Mouse (Mus musculus): ENCODE measurements around the gene Palm.

The Palm gene

DNA sequence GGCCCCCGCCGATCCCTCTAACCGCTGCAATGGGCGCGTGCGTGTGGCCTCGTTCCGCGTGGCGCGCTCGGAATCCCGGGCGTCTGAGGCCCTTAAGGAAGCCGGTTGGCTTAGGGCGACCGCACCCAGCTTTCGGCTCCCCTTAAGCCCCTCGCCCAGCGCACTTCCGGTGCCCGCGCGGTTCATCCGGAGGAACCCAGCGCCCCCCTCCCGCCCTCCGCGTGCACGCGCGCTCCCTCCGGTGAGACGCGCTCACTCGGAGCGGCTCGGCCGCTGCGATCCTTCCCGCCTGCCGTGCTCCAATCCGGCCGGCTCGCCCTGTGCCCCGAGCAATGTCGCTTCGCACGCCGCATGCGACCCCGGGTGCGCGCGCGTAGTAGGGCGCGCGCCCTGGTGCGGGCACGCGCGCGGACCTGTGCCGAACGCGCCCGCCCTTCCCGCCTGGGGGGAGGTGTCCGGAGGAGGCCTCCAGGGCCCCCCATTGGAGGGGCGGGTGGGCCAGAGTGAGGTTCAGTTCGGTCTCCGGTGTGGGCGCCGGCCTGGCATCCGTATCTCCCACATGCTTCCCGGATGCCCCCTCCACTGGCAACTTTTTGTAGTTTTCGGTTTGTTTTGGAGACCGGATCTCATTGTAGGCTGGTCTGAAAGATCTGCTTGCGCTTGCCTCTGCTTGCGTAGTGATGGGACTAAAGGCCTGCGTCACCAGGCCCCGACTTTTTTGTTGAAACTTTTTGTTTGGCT, 61.6 kb downstream of the Palm start:
- peak; percentile 61 for DNase-seq (ENCODE audit: low read depth, low spot score)

DNA sequence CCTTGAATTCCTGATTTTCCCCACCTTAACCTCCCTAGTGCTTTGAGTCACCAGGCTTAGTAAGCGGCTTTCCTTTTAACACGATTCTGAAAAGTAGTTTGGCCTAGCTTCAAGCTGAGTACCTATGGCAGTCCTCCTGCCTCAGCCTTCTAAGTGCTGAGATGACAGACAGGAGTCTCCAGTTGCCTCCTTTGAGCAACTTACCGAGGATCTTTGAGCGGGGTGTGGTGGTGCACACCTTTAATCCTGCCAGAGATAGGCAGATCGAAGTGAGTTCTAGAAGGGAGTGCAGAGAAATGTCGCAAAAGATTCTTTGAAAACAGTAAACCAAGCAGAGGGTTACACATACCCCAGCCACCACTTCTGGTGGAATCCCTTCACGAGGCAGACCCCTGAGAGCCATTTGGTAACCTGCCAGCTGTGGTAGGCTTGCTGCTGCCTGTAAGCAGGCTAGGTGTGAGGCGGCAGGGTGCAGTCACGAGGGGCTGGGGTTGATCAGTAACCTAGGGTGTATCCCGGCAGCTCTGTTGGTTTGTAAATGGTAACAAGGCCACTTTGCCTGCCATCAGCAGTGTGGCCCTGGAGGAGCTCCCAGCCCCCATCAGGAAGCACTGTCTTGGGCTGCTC, 62.3 kb downstream of the Palm start:
- DNase-seq (ENCODE audit: low read depth, low spot score) = no peak

GRCm38 (mm10) chr10:79856280-79856679, 62.9 kb downstream of the Palm start:
- DNase-seq (ENCODE audit: low read depth, low spot score) = no peak

DNA sequence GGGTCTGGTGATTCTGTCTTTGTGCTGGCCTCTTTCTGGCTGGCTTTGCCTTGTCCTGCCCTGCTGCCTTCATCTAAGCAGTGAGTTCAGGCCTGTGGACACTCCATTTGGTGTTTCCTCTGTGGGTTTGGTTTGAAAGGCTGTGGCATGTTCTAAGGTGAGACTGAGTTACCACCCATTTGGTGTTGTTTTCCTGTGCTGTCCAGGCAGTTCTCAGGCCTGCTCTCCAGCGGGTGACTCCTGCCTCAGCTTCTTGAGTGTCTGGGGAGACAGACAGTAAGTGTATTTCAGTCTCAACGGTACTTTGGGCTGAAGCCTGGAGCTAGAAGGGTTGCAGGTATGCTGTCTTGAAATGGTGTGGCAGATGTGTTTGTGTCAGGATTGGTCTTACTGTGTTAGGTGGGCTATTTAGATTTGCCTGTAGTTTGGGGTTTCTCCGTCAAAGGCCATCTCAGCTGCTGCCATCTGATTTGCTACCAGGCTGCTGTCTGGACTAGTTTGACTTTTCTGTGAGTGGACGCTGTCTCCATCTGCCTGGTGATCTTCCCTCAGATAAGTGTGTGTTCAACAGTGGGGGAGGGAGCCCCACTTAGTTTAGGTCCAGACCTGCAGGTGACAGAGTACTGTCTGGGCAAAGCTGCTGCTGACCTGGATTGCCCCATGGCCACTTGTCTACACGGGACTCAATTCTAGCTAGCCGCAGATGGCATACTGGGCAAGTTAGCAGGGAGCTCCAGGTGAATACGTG, 63.5 kb downstream of the Palm start:
- DNase-seq (ENCODE audit: low read depth, low spot score) = no peak

DNA sequence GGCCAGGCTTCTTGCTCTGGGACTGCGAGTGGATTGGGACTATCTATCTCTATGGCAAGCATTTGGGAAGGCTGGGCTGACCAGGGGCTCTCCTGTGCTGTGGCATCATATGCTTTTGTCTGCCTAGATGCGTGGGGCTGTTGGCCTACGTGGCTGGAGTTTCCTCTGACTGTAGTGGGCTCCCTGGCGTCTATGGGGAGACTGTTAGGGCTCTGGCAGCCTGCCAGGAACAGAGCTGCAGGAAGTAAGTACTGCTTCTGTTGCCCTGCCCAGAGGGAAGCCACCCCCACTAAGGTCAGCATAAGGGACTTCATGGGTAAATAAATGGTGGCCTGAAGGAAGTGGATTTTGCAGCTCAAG, 64.1 kb downstream of the Palm start:
- no peak for DNase-seq (ENCODE audit: low read depth, low spot score)

DNA sequence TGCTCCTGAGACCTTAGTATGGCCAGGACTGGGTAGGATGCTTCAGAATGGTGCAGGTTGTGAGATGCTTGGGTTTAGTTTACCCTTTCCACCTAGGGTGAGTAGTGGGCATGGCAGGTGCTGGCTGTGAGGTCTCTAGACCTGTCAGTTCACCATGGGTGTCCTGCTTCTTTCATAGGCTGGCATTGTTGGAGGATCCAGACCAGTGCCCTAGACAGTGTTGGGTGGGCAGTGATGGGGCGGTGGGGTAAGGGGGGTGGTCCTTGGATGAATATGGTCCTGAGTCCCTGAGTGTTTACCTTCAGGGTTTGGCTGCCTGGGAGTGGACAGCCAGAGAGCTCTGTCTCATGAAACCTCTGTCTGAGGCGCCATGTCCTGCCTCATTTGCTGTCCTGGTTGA, 64.5 kb downstream of the Palm start:
- no peak for DNase-seq (ENCODE audit: low read depth, low spot score)

- DNase-seq (ENCODE audit: low read depth, low spot score) = no peak
These were observed 65.2 kb downstream of the Palm start for GRCm38 (mm10) chr10:79858416-79859074.

DNA sequence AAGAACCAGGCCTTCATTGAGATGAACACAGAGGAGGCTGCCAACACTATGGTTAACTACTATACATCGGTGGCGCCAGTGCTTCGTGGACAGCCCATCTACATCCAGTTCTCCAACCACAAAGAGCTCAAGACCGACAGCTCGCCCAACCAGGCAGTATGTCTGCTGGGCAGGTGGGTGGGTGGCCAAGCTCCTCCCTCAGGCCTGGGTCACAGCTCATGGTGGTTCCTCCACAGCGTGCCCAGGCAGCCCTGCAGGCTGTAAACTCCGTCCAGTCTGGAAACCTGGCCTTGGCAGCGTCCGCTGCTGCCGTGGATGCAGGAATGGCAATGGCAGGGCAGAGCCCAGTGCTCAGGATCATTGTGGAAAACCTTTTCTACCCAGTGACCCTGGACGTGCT, 65.7 kb downstream of the Palm start:
- DNase-seq (ENCODE audit: low read depth, low spot score) = no peak

DNA sequence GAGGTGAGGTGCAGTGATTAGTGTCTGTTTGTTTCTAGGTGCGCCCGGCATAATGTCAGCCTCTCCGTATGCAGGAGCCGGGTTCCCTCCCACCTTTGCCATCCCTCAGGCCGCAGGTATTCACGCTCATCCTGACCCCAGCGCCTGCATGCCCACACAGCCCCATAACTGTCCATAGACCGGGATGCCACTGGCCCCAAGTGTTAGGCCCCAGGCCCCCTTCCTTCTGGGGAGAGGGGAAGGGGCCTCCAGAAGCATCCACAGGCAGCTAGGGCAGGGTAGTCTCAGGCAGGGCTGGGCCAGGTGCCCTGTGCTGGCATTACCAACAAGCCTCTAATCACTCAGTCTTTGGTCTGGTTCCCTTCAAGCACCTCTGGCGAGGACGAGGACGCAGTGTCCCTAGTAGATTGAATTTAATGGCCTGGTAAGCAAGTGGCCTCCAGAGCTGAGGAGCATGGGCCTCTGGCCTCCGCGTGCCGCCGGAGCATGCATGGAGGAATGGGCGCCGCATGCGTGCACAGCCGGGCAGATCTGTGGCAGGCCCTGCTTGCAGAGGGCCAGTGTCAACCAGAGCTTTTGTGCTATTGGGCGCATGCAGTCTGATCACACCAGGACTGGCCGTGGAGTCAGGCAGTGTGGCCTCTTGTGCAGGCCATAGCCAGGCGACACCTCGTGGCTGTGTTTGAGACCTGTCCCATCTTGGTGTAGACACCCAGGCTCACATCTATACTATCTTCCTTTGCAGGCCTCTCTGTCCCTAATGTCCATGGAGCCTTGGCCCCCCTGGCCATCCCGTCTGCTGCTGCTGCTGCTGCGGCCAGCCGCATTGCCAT, 66.9 kb downstream of the Palm start:
- DNase-seq (ENCODE audit: low read depth, low spot score) = no peak

GRCm38 (mm10) chr10:79861230-79862048, 68.1 kb downstream of the Palm start:
- DNase-seq (ENCODE audit: low read depth, low spot score) = no peak

DNA sequence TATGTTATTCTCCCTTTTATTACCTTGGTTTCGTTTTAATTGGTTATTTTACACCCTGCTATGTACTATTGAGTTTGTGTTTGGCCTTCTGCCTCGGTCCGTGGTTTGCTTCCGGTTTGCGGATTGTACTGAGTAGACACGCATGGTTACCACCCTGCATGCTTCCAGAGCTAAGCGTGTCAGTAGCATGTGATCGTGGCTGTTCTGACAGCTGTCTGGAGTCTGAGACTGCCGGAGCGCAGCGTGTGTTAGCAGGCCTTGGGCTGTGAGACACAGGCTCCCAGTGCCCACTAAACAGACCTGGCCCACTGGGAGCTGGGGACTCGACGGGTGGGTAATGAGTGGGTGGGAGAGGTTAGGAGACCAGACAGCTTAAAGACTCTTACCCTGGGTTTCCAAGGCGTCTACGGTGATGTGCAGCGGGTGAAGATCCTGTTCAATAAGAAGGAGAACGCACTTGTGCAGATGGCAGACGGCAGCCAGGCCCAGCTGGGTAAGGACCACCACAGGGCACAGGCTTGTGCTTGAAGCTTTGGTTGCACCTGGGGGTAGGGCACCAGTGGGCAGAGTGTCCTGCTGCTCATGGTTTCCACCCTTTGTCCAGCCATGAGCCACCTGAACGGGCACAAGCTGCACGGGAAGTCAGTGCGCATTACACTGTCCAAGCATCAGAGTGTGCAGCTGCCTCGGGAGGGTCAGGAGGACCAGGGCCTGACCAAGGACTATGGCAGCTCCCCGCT, 68.8 kb downstream of the Palm start:
- DNase-seq (ENCODE audit: low read depth, low spot score) = no peak

DNA sequence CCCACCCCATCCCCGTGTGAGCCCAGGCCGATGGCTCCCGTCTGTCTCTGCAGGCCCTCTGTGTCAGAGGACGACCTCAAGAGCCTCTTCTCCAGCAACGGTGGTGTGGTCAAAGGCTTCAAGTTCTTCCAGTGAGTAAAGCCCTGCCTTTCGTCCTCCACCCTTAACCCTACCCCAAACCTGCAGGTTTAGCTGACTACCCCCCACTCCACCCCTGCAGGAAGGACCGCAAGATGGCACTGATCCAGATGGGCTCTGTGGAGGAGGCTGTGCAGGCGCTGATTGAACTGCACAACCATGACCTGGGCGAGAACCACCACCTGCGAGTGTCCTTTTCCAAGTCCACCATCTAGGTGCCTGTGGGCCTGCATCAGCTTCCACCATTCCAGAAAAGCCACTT, 69.6 kb downstream of the Palm start:
- no peak for DNase-seq (ENCODE audit: low read depth, low spot score)

DNA sequence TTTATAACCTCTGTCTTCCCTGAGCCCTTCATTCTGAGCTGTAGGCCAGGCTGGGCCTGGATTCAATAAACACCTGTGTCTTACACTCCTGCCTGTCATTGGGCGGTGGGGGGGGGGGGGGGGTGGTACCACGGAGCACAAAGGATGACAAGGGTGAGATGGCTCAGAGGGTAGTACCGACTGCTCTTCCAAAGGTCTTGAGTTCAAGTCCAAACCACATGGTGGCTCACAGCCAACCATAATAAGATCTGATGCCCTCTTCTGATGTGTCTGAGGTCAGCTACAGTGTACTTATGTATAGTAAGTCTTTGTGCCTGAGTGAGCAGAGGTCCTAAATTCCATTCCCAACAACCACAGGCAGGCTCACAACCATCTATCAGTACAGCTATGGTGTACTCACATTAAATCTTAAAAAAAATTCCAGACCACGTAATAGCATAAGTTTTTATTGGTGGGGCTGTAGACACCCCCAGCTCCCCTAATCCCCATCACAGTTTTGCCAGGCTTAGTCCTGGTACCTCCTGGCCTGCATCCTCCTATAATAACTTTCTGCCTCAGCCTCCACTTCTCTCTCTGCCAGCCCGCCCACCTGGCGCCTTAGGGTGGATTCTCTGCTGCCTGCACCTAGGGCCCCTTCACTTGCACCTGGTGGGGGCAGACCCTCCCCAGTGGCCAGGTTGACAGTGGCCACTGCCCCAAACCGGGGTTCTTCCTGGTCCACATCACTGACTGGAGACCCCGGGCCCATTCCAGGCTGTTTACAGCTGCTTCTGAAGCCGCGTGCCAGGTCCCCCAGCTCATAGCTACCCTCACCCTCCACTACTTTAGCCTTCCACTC, 71.2 kb downstream of the Palm start:
- DNase-seq (ENCODE audit: low read depth, low spot score) = no peak

- no peak for DNase-seq (ENCODE audit: low read depth, low spot score)
These were observed 71.8 kb downstream of the Palm start for GRCm38 (mm10) chr10:79865189-79865601.

- DNase-seq (ENCODE audit: low read depth, low spot score) = no peak
These were observed 72.5 kb downstream of the Palm start for GRCm38 (mm10) chr10:79865801-79866295.

DNA sequence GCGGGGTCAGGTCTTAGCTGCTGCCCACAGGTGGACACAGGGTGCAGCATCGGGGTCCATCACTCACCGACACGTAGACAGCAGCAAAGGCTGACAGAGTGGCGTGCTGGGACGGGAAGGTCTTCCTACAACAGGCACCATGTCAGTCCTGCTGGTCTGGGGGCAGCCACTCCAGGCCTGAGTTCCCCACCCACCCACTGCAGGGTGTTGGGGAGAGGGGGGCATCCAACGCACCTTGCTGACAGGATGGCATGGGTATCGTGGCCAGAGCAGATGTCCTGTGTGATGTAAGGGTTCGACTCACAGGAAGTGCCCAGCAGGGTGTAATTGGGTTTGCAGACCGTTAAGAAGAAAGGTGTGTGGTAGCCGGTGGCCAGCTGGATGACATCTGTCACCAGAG, 73.2 kb downstream of the Palm start:
- no peak for DNase-seq (ENCODE audit: low read depth, low spot score)
